ENCODE assay signal across 1 mouse cellular context in genomic region chr11:4622997-4623396, GRCm38 (mm10).
TF ChIP-seq lines count a peak whose summit lies in the region.

No protein-coding gene starts in this region.

TF ChIP-seq in ES-E14, 5 proteins besides CTCF, POLR2A, EP300 and RAD21:
- TF ChIP-seq ZC3H11A (IDR thresholded peaks at IDR 0.05; ENCODE audit: borderline replicate concordance, low read depth, low read length), result no peak
- TF ChIP-seq HCFC1 (IDR thresholded peaks at IDR 0.05; ENCODE audit: borderline replicate concordance, insufficient read depth, low read length), result no peak
- no peak for TF ChIP-seq ZNF384 (IDR thresholded peaks at IDR 0.05; ENCODE audit: low read depth, low read length)
- TF ChIP-seq CHD2 (IDR thresholded peaks at IDR 0.05; ENCODE audit: low read depth, low read length), result no peak
- TF ChIP-seq MAFK (IDR thresholded peaks at IDR 0.05; ENCODE audit: insufficient read depth, low read depth, low read length), result no peak
